Mouse (Mus musculus) skeletal muscle tissue, adult 2 months (tissue): ENCODE results near the gene Chid1.

Source experiments
- DNase-seq: peaks from one replicate; pipeline ENCODE4 v3.0.0-alpha.2; 2012; ENCODE audit warnings: low read depth, low spot score

Chid1 gene

GRCm38 (mm10) chr7:141539556-141540311 lies at the start of gene Chid1:
Gene Chid1, minus strand, starts transcription at chr7:141539857.
- peak; percentile 97 for DNase-seq

GRCm38 (mm10) chr7:141588890-141589289 lies 49.2 kb upstream of the Chid1 start:
- DNase-seq: no peak

GRCm38 (mm10) chr7:141585881-141586280 lies 46.2 kb upstream of the Chid1 start:
- DNase-seq: no peak

GRCm38 (mm10) chr7:141585288-141585687 lies 45.6 kb upstream of the Chid1 start:
- DNase-seq: no peak

- no peak for DNase-seq
Measured at GRCm38 (mm10) chr7:141584048-141584841, 44.6 kb upstream of the Chid1 start.

GRCm38 (mm10) chr7:141581323-141581722 lies 41.7 kb upstream of the Chid1 start:
- DNase-seq: no peak

- no peak for DNase-seq
Measured at GRCm38 (mm10) chr7:141578943-141579342, 39.3 kb upstream of the Chid1 start.

GRCm38 (mm10) chr7:141578511-141578910 lies 38.9 kb upstream of the Chid1 start:
- no peak for DNase-seq

GRCm38 (mm10) chr7:141577801-141578200 lies 38.1 kb upstream of the Chid1 start:
- DNase-seq: no peak

- DNase-seq: no peak
Measured at GRCm38 (mm10) chr7:141575481-141575880, 35.8 kb upstream of the Chid1 start.

- DNase-seq: no peak
Measured at GRCm38 (mm10) chr7:141574041-141574440, 34.4 kb upstream of the Chid1 start.

- no peak for DNase-seq
Measured at GRCm38 (mm10) chr7:141570625-141571295, 31.1 kb upstream of the Chid1 start.

- no peak for DNase-seq
Measured at GRCm38 (mm10) chr7:141569916-141570315, 30.3 kb upstream of the Chid1 start.

- DNase-seq: no peak
Measured at GRCm38 (mm10) chr7:141569283-141569803, 29.7 kb upstream of the Chid1 start.

GRCm38 (mm10) chr7:141566587-141566986 lies 26.9 kb upstream of the Chid1 start:
- DNase-seq: no peak

- no peak for DNase-seq
Measured at GRCm38 (mm10) chr7:141564561-141564960, 24.9 kb upstream of the Chid1 start.

GRCm38 (mm10) chr7:141562852-141563427 lies 23.3 kb upstream of the Chid1 start:
- peak; percentile 61 for DNase-seq

- no peak for DNase-seq
Measured at GRCm38 (mm10) chr7:141562421-141562851, 22.8 kb upstream of the Chid1 start.

- peak; percentile 90 for DNase-seq
Measured at GRCm38 (mm10) chr7:141561682-141562391, 22.2 kb upstream of the Chid1 start, which contains the start of gene Ap2a2. Gene Ap2a2, plus strand, starts transcription at chr7:141562173.

- DNase-seq: no peak
Measured at GRCm38 (mm10) chr7:141560471-141560870, 20.8 kb upstream of the Chid1 start.
